Mouse (Mus musculus): ENCODE measurements around the gene Bcat1. TPM values are rescaled to one million over a fixed set of nuclear protein-coding genes. Genes with fewer than 3 reads are reported as not detected.

The Bcat1 gene
- total RNA-seq, 4 experiments from 2014 or later = 0.34 to 1.6 (median 1.0) TPM

DNA sequence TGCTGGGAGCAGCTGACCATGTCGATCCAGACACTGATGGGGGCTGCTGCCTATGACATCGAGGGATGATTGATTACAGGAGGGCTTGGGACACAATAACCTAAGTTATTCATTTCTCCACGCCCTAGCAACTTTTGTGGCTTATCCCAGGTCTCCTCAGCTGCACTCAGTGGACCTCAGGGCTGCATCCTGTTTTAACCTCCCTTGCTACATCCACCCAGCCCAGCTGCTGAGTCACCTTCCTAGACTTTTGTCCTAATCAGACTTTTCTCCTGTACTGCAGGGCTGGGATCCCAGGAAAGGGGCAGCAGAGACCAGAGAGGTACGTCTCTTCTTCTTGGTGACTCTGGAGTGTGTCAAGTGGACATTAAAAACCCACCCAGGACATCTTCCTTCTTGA is 19.9 kb downstream of the Bcat1 start:
- no peak for DNase-seq (ENCODE audit: low spot score)

DNA sequence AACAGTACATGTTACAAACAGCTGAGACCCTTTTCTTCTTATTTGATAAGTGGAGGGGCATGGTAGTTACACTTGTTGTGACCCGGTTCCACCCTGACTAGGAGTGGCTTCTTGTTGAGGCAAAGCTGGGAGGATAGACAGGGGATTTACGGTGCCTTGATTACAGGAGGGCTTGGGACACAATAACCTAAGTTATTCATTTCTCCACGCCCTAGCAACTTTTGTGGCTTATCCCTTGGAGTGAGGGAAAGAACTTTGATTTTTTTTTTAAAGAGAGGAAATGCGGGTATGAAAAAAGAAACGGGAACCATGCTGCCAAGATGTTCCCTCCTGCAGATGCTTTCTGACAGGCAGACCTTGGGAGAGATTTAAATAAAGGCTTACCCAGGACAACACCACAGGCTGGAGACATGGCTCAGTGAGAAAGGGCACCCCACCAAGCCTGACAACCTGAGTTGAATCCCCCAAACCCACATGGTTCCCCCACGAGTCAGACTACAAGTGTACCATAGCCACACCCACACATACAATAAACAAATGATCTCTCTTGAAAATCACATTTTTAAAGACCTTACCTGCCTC is 20.6 kb downstream of the Bcat1 start:
- DNase-seq (ENCODE audit: low spot score) = no peak

DNA sequence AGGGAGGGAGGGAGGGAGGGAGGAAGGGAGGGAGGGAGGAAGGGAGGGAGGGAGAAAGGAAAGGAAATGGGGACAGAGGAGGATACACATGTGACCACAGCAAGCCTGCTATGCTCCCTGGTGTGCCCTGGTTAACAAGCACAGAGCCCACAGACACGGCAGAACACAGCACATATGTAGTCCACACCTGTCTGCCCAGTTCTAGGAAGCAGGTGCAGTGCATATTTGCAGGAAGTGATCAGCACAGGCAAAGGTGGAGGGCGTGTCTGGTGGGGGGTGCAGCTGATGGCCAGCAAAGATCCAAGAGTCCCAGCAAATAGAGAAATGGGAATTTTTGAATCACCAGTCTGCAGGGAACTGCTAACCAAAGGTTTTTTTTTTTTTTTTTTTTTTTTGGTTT is 23.3 kb downstream of the Bcat1 start:
- no peak for DNase-seq (ENCODE audit: low spot score)

DNA sequence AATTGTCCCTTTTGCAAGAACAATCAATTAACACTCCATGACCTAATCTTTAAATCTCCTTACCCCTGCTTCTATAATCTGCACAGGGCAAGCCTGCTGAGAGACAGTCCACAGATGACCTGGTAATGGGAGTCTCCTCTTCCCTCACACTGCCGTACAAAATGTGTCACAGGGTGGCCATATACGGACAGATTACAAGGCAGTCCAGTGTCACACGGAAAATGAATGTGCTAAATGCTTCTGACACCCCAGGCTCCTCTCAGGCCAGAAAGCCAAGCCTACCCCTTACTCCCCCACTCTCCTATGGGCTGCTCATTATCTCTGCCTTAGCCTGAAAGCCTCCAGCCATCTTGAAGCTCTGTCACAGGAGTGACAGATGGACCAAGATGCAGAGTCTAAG is 25.1 kb downstream of the Bcat1 start:
- DNase-seq (ENCODE audit: low spot score) = no peak

DNA sequence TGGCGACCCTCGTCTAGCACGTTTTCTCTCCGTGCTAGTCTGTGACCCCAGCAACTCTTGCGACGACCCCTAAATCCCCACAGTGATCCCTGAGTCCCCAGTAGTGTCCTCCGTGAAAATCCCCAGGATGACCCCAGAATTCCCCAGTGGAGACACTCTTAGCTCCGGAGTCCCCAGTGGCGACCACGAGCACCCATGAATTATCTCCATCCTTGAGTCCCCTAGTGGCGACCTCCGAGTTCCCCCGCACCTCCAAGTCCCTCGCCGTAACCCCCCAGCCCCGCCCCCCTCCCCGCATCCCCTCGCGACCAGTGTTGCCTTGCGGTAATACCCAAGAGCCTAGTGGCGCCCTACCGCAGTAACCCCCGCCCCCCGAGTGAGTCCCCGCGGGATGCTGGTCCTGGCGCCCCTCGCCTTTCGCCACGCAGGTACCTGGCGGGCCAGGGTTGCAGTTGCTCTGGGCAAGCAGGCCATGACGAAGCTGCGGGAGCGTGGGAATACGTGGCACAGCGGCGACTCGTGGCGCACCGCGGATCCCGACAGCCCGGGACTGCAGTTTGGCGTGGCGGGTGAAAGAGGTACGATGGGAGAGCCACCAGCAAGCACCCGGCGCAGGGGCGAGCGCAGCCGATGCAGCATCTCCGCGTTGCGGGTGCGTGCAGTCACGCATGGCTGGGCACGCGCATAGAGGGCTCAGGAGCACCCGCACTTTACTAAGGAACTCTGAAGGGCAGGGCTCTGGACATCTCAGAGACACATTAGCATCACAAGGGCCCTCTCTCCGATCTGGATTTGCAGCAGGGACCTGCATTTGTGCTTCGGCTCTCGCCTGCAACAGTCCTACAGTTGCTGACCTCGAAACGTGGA is 27.6 kb downstream of the Bcat1 start:
- no peak for DNase-seq (ENCODE audit: low spot score)

DNA sequence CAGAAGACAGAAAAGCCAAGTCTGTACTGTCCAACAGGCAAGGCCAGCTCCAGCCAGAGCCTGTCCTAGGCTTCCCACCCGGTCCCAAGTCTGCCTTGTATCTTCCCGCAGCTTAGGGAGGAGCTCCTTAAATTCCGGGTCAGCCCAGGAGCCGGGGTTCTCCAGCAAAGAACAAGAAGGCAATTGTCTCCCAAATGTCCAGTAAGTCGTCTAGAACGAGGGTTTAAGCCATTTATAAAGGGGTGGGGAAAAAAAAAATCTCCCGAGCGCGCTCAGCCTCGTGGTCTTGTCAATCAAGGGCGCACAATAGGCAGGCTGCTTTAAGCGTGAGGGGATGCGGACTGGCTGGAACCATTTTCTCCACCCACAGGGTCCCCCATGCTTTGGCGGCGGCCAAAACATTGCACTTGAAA is 28.5 kb downstream of the Bcat1 start:
- no peak for DNase-seq (ENCODE audit: low spot score)

DNA sequence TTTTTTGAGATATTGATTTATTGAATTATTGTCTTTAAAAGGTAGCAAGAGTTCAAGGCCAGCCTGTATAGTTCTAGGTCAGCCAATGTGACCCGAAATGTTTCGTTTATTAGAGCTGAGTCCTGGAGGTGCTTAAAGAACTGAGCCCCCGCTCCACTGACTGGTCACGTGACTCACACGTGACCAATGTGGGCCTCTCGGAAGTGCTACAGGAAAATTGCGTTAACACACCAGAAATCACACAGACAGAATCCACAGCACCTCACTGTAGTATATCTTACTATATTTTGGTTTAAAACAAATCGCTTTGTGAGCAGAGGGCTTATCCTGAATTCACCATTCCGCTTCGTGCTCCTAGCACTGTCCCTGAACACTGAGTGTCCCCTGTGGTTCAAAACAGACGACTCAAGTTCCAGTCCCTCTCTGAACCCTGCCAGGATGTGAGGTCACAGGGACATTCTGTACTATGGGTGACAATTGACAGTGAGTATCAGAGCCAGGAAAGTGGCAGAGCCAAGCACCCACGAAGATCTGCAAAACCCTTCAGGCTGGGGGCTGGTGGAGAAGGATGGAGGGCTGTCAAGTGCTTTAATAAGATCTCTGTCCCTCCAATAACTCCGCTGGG is 29.6 kb downstream of the Bcat1 start:
- DNase-seq (ENCODE audit: low spot score) = no peak

DNA sequence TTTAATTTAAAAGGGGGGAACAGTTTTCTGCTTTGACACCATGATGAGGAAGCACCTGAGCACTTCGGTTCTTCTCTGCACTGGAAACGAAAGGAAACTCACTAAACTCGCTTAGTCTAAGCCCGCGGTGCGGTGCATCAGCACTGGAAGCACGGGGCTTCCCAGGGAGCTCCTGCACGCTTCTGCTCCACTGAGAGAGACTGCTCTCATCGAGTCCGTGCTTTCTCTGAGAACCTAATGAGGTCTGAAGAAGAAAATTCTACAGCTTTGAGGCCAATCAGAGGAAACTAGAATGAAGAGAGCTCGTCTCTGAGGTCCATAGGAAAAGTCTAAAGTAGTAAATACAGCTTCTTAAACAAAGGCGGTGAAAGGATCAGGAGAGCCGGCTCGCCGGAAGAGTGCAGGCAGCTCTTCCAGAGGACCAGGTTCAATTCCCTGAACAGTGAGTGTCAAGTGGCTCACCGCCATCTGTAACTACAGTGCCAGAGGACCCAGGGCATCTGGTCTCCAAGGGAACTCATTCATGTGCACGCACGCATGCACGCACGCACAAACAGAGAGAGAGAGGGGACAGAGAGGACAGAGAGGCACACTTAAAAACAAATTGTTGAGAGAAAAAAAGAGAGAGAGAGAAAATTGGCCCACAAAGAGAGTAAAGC is 30.9 kb downstream of the Bcat1 start:
- DNase-seq (ENCODE audit: low spot score) = no peak

DNA sequence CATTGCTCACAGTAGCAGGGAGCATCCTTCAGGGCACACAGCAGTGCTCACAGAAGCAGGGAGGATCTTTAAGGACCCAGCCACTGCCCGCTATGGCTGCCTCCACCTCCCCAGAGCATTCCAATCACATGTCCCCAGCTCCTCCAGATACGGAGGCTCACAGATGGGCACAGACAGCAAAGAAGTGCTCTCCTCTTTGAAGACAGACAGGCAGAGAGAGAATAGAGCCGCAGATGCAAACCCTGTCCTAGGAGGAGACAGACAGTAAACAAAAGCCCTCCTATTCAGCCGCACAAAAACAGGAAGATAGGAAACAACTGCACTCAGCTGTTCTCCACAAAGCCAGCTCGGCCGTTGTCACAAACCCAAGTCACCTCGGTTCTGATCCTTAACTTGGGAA is 35.3 kb downstream of the Bcat1 start:
- DNase-seq (ENCODE audit: low spot score) = no peak

DNA sequence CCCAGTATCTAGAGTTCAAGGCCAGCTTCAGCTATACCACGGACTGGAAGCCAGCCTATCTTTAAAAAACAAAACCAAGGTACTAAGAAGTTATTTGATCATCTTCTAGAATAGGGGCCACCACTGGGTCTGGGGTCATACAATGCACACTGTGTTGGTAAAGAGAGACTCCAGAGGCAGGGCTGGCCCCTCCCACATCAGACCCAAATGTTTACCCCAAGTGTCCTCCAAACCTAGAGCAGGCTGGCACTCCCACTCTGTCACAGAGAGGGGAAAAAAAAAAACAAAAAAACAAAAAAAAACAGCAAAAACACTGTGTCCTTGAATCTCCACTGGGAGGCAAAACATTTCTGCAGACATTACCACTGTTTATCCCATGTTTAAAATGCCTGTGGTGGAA is 38.4 kb downstream of the Bcat1 start:
- DNase-seq (ENCODE audit: low spot score) = no peak

DNA sequence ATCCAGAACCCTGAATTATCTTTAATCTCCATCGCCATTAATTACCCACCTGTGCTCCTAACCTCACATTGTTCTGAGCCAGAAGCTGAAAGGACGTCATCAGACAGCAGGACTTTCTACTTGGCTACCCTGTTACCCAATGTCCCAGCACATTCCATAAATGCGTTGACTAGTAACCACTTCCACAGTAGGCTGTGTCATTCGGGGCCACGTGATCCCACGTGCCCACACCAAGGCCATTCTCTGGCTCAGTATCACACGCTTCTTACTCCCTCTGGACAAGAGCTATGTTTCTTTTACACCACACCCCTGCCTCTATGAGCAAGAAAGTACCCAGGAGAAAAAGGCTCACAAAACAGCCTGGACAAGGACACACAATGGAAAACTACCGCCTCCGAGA is 40.6 kb downstream of the Bcat1 start:
- no peak for DNase-seq (ENCODE audit: low spot score)

DNA sequence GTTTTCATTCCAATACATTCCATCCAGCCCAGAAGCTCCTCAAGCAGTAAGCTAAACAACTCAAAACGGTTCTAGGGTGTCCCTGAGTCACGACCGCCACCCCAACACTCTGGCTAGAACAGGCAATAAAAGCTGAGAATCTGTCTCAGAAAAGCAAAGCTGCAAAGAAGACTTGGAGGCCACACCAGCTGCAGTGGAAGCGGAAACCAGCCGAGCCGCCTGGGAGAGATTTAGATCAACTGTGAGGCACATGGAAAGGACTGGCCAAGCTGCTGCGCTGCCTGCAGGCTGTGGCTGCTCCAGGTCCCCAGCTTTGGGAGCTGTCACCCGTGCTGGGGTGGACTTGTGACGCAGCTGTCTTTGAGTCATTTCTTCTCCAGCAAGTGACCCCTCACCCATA is 45.4 kb downstream of the Bcat1 start:
- DNase-seq (ENCODE audit: low spot score) = no peak

DNA sequence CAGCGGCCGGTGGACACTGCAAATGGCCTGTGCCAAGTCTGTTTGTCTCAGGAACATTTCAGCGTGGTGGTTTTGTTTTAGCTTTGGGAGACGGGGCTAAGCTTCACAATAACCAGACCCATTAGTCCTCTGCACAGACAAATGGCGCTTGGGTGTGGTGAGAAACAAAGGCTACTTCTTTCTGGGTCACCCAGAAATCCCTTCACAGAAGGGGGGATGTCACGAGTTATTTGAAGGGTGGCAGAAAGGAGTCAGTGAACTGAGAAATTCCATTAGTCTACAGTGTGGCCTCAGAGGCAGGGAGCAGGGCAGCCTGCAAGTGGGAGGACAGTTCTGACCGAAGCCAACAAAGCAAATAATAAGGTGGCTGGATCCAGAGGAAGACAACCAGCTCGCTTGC is 52.0 kb downstream of the Bcat1 start:
- DNase-seq (ENCODE audit: low spot score) = no peak

DNA sequence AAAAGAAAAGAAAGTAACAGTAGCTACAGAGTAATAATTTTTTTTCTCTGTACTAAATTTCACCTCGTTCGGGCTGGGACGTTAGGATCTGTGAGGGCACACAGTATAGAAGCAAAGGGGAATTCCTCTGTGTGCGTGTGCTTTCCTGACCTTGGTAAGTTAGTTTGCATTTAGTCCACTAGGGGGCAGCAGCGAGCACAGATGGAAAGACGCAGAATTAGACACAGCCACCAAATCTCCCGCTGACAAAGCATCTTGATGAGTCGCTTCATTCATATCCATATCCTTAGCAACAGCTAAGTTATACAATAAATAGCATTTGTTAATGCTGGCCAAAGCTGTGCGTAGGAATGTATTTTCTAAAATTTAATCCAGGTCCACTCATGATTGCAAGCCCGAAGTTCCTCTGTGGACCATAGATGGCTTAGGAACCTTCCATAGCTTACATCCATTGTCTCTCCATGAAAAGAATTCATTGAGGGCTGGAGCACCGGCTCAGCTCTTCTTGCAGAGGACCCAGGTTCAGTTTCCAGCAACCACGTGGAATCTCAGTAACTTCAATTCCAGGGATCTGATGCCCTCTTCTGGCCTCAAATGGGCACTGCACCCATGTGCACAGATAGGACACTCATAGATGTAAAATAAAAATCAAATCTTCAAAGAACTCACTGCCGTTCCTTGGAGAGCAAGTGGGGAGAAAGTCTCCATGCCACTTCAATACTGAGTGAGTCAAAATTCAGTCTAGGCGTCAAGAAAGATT is 52.8 kb downstream of the Bcat1 start:
- no peak for DNase-seq (ENCODE audit: low spot score)

DNA sequence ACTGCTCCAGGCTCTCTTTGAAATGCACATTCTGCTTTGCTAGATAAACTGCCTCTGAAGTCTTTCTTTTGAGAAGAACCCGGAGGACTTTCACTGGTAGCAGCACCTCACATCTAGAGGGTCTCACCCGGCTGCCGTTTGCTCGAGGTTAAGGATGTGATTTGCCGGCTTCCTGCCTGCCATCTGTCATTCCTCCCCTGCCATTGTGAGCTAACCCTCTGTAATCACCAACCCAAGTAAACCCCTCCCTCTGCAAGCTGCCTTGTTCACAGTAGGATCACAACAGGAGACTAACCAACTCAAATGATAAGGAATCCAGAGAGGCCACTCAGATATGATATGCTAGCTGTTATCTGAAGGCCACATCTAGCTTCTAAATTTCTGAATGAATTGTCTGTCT is 53.6 kb downstream of the Bcat1 start:
- no peak for DNase-seq (ENCODE audit: low spot score)

DNA sequence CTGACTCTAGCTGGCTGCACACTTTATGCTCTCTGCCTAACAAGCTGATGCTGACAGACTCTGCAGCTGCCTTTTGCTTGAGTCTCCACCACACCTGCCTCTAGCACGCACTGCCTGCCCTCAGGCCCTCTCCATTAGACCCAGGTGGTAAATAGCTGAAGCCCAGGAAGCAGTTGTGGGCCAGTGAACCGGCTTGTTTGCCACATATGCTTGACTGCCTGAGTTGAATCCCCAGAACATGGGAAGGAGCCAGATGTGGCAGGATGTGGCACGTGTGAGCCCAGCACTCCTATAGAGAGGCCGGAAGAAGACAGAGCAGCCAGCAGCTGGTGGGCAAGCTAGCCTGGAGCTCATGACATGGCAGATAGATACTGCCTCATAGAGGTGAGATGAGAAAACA is 55.4 kb downstream of the Bcat1 start:
- no peak for DNase-seq (ENCODE audit: low spot score)

DNA sequence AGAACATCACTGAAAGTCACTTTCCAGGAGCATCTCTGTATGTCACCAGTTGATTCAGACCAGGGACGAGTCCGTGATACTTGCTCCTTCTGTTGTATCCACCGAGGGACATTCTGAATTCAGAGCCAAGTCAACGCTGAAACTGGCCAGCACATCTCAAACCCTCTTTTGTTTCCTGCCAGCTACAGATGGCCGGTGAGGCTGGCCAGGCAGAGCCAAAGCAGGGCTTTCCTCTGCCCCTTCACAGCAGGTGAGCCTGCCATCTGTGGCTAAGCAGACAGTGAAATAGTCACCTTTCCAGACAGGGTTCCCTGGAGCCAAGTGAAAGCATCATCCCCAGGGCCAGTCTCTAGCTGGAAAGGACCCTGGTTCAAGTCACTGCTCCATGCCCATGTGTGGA is 57.7 kb downstream of the Bcat1 start:
- no peak for DNase-seq (ENCODE audit: low spot score)

DNA sequence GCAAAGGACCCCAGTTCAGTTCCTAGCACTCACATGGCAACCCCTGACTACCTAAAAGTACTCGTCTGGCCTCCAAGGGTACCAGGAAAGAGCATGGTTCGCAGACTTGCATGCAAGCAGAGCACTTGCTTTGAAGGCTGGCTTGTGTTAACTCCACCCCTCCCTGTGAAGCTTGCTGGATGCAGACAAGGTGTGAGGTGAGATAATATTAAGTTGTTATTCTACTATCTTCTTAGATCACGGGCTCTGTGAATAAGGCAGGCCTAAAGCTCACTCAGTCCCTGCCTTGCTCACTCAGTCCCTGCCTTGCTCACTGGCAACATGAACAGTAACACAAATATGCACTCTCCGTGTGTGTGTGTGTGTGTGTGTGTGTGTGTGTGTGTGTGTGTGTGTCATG is 58.5 kb downstream of the Bcat1 start:
- DNase-seq (ENCODE audit: low spot score) = no peak

DNA sequence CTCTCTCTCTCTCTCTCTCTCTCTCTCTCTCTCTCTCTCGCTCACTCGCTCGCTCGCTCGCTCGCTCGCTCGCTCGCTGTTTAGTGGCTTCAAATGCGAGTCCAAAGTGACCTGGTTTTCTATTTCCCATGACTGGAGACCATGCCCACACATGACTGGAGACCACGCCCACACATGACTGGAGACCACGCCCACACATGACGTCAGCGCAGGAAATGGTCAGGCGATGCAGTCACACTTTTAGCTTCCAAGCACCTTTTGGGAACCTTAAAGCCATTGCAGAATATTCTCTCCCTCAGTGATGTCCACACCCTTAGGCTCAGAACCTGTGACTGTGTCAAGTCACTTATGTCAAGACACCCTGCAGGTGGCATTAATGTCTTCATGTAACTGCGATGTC is 59.3 kb downstream of the Bcat1 start:
- DNase-seq (ENCODE audit: low spot score) = no peak

DNA sequence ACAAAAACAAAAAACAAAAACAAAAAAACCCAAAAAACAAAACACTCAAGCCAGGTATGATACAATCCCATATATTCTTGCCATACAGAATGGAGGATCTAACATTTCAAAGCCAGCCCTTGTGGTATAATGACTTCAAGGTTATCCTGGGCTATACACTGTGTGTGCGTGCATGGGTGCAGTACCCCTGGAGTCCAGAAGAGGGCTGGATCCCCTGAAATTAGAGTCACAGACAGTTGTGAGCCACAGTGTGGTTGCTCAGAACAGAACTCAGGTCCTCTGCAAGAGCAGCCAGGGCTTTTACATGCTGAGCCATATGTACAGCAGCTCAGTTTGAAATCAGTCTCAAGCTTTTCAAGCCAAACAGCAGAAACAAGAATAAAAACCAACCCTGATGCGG is 61.0 kb downstream of the Bcat1 start:
- no peak for DNase-seq (ENCODE audit: low spot score)

DNA sequence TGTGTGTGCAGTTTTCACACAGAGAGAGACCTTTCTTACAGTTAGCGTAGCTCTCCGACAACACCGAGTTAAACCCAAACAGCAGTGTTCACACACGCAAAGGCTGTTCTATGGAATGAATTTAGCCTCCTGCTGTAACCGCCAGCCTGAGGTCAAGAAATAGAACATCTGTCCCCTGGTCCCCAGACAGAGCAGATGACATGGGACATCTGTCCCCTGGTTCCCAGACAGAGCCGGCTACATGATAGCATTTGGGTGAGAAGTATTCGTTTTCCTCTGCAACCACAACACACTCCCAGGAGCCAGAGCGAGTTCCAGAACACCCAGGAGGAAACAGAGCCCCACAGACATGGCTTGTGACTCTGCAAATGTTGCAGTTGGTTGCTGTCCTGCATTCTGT is 63.3 kb downstream of the Bcat1 start:
- DNase-seq (ENCODE audit: low spot score) = peak; percentile 10

DNA sequence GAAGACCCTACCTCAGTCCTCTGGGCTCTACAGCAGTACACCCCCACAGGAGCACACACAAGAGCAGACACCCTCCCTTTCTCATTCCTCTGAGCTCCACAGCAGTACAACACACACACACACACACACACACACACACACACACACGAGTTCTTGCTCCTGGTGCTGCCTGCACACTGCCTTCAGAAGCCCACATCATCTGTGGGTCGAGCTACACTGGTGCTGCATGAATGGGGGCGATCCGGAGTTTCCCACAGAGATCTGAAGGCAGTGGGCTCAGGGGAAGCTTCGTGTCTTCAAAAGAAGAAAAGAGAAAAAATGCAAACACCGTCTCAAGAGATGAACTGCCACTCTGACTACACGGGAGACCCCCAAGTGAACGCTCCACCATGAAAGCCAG is 64.8 kb downstream of the Bcat1 start:
- DNase-seq (ENCODE audit: low spot score) = no peak

All from heart, adult 8-10 months (tissue).